Mouse (Mus musculus) cerebellum, adult 11-12 months (tissue): ENCODE measurements around the gene Smlr1.

ENCODE experiments used
- DNase-seq: peaks from one replicate; pipeline ENCODE4 v3.0.0; 2022

The Smlr1 gene

GRCm38 (mm10) chr10:25535891-25536331, at the start of gene Smlr1:
Gene Smlr1, minus strand, starts transcription at chr10:25536267.
- DNase-seq: no peak

GRCm38 (mm10) chr10:25584899-25585298, 48.8 kb upstream of the Smlr1 start:
- DNase-seq: no peak

GRCm38 (mm10) chr10:25580066-25580465, 44.0 kb upstream of the Smlr1 start:
- DNase-seq: no peak

- DNase-seq: no peak
These were observed 35.5 kb upstream of the Smlr1 start for GRCm38 (mm10) chr10:25571319-25572240.

GRCm38 (mm10) chr10:25552936-25553335, 16.9 kb upstream of the Smlr1 start:
- no peak for DNase-seq

- no peak for DNase-seq
These were observed 5.0 kb upstream of the Smlr1 start for GRCm38 (mm10) chr10:25541097-25541496.

- no peak for DNase-seq
These were observed 3.7 kb upstream of the Smlr1 start for GRCm38 (mm10) chr10:25539771-25540168.

GRCm38 (mm10) chr10:25539146-25539770, 3.2 kb upstream of the Smlr1 start:
- no peak for DNase-seq

GRCm38 (mm10) chr10:25538738-25539137, 2.7 kb upstream of the Smlr1 start:
- no peak for DNase-seq

- no peak for DNase-seq
These were observed 554 bp upstream of the Smlr1 start for GRCm38 (mm10) chr10:25536621-25537020.

- DNase-seq: no peak
These were observed 1.6 kb downstream of the Smlr1 start for GRCm38 (mm10) chr10:25534467-25534866.

GRCm38 (mm10) chr10:25533513-25534246, 2.4 kb downstream of the Smlr1 start:
- DNase-seq: no peak

GRCm38 (mm10) chr10:25533105-25533504, 3.0 kb downstream of the Smlr1 start:
- DNase-seq: no peak

GRCm38 (mm10) chr10:25531335-25531734, 4.7 kb downstream of the Smlr1 start:
- no peak for DNase-seq

GRCm38 (mm10) chr10:25527126-25527525, 8.9 kb downstream of the Smlr1 start:
- DNase-seq: no peak

- no peak for DNase-seq
These were observed 9.4 kb downstream of the Smlr1 start for GRCm38 (mm10) chr10:25526622-25527021.

GRCm38 (mm10) chr10:25526156-25526555, 9.9 kb downstream of the Smlr1 start:
- no peak for DNase-seq

- DNase-seq: no peak
These were observed 12.3 kb downstream of the Smlr1 start for GRCm38 (mm10) chr10:25523727-25524126.

- no peak for DNase-seq
These were observed 15.6 kb downstream of the Smlr1 start for GRCm38 (mm10) chr10:25520428-25520827.

GRCm38 (mm10) chr10:25519954-25520353, 16.1 kb downstream of the Smlr1 start:
- no peak for DNase-seq

- DNase-seq: no peak
These were observed 22.2 kb downstream of the Smlr1 start for GRCm38 (mm10) chr10:25513821-25514220.

- DNase-seq: no peak
These were observed 32.8 kb downstream of the Smlr1 start for GRCm38 (mm10) chr10:25503250-25503649.

GRCm38 (mm10) chr10:25499323-25500071, 36.6 kb downstream of the Smlr1 start:
- no peak for DNase-seq
